Mouse (Mus musculus) testis, adult 2 months (tissue): Measurements from ENCODE around the gene Foxn3. TPM values are rescaled to one million over a fixed set of nuclear protein-coding genes. Genes with fewer than 3 reads are reported as not detected.

Source experiments
- H3K27ac ChIP-seq: fragments of 200-500 bp; 2 replicates; pipeline ENCODE4 v1.5.1; 2012; ENCODE audit warnings: low read depth, low read length; ENCODE audit not compliant: control insufficient read depth, insufficient read depth
- H3K27me3 ChIP-seq: fragments of 200-500 bp; 2 replicates; pipeline ENCODE4 v1.6.1; 2012; ENCODE audit warnings: mild to moderate bottlenecking, low read length, moderate library complexity; ENCODE audit not compliant: control insufficient read depth, insufficient read depth
- H3K36me3 ChIP-seq: fragments of 200-500 bp; 2 replicates; pipeline ENCODE4 v1.6.1; 2012; ENCODE audit warnings: mild to moderate bottlenecking, low read length; ENCODE audit not compliant: control insufficient read depth, insufficient read depth
- H3K4me1 ChIP-seq: fragments of 200-500 bp; 2 replicates; pipeline ENCODE4 v1.6.1; 2012; ENCODE audit warnings: low read length; ENCODE audit not compliant: control insufficient read depth, insufficient read depth
- H3K4me3 ChIP-seq: fragments of 200-500 bp; 2 replicates; pipeline ENCODE4 v1.5.1; 2012; ENCODE audit warnings: low read depth, mild to moderate bottlenecking, low read length, moderate library complexity, mixed read lengths; ENCODE audit not compliant: control insufficient read depth
- CTCF ChIP-seq: fragments of 200-500 bp; IDR thresholded peaks from 2 replicates; pipeline ENCODE4 v1.5.1; 2012; ENCODE audit warnings: low read depth, mild to moderate bottlenecking, inconsistent platforms, low read length, moderate library complexity; ENCODE audit not compliant: control insufficient read depth, insufficient read depth, insufficient replicate concordance
- POLR2A ChIP-seq: fragments of 200-500 bp; IDR thresholded peaks from 2 replicates; pipeline ENCODE4 v1.6.1; 2012; ENCODE audit warnings: low read depth, mild to moderate bottlenecking, inconsistent platforms, low read length, moderate library complexity; ENCODE audit not compliant: control insufficient read depth
- polyA plus RNA-seq: library from polyadenylated mRNA; depleted of rRNA; stranded (reverse); fragments of >200 nt; gene quantifications from 2 replicates; pipeline ENCODE4 v1.2.3, GENCODE M21; 2012

Gene Foxn3
- polyA plus RNA-seq, 1 experiment, result 7.3 TPM

DNA sequence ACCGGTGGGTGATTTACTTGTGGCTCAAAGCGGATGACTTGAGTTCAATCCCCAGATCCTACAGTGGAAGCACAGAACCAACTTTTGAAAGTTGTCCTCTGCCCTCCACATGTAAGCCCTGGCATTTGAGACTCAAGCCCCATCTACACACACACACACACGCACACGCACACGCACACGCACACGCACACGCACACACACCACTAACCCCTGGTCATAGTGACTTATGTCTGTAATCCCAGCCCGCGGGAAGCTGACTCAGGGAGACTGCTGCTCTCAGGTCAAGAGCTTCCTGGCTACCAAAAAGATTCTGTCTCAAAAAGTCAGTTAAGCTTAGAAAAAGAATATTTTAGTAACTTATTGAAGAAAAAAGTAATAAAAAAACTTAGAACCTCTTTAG lies 13.6 kb downstream of the Foxn3 start:
- H3K4me1 ChIP-seq, result no peaks in the 10 kb centered on the region
- no peak overlapping the region for H3K4me3 ChIP-seq
- no peaks in the 10 kb centered on the region for H3K36me3 ChIP-seq
- TF ChIP-seq POLR2A, result no peak
- TF ChIP-seq CTCF, result no peak
- H3K27me3 ChIP-seq, result no peaks in the 10 kb centered on the region
- no peak overlapping the region for H3K27ac ChIP-seq

DNA sequence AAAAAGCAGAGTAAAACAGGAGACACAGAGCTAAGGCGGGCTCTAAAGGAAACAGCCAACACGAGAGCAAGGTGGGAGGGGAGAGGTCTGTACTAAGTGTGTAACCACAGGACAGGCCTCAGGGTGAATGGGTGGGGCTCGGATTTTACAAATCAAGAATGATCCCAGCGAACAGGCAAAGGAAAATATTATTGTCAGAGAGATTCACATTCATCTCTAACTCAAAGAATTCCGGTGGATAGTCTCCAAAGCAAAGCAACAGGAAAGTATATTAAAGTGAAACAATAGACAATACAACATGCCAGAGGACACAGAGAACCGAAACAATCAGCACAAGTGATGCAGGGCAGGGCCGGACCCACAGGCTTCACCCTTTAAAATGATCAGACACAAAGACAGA lies 15.0 kb downstream of the Foxn3 start:
- H3K4me1 ChIP-seq, result no peaks in the 10 kb centered on the region
- H3K27me3 ChIP-seq, result no peaks in the 10 kb centered on the region
- H3K36me3 ChIP-seq, result no peaks in the 10 kb centered on the region
- no peak for TF ChIP-seq POLR2A
- no peak for TF ChIP-seq CTCF
- H3K27ac ChIP-seq, result no peak overlapping the region
- H3K4me3 ChIP-seq, result no peak overlapping the region

DNA sequence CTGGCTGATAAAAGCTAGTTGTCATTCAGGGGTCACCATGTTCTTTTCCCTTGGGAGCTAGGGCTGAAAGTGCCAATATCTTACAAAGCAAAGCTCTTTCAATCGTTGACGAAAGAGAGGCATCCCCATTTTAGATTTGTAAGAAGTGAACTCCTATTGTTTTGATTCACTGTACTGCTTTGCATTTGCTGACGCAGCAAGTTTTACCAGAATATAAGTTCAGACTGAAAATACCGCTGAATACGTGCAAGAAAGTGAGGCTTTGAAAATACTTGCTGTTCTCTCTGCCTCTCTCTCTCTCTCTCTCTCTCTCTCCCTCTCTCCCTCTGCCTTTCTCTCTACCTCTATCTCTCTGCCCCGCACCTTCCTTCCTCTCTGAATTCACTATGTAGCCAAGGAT lies 16.1 kb downstream of the Foxn3 start:
- Histone ChIP-seq H3K4me1 (no peaks in the 10 kb centered on the region), H3K27me3 (no peaks in the 10 kb centered on the region)
- no peak for TF ChIP-seq CTCF
- TF ChIP-seq POLR2A, result no peak

GRCm38 (mm10) chr12:99545270-99545770 lies 18.1 kb downstream of the Foxn3 start:
- Histone ChIP-seq H3K27me3 (no peaks in the 10 kb centered on the region), H3K36me3 (no peaks in the 10 kb centered on the region), H3K4me3 (no peak overlapping the region), H3K4me1 (no peaks in the 10 kb centered on the region), H3K27ac (no peak overlapping the region)
- TF ChIP-seq POLR2A (no peak), CTCF (no peak)

More for the DNA sequence above, 16.1 kb downstream of the Foxn3 start:
- H3K4me3 ChIP-seq, result no peak overlapping the region
- H3K36me3 ChIP-seq, result no peaks in the 10 kb centered on the region
- no peak overlapping the region for H3K27ac ChIP-seq

DNA sequence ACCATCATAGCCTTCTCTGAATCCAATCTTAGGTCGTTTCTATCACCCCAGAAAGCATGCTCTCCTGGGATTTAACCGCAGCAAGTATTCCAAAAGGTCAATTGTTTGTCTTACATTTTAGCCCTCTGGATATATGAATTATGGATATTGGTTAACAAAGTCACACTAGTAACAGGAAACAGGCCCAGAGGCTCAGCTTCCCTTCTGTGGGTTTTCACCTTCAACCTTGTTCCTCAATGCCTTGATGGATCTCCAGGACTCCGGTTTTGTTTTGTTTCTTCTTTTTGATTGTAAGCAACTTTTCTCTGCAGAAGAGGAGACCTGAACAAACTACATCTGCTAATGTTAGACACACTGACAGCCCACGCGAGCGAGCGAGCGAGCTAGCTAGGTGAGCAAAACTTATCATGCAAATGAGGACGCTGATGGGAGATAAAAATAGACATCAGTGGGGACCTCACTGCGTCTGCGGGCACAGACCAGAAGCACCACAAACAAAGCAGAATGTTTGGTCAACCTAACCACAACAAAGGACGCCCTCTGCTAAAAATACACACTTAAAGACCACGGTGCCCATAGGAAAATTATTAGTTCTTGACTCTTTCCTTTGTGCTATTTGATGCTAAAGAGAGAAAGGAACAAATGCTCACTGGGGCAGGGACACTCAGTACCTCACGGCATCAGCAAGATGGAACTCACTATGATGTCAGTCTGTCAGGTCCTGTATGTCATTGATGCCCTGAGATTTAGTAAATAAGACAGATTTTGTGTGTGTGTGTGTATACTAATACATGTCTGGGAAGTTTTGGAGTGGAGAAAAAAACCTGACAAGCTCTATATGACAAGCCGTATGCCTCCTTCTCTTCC lies 18.9 kb downstream of the Foxn3 start:
- Histone ChIP-seq H3K36me3 (no peaks in the 10 kb centered on the region), H3K27ac (no peak overlapping the region), H3K4me3 (no peak overlapping the region), H3K27me3 (no peaks in the 10 kb centered on the region), H3K4me1 (no peaks in the 10 kb centered on the region)
- no peak for TF ChIP-seq CTCF
- TF ChIP-seq POLR2A, result no peak

DNA sequence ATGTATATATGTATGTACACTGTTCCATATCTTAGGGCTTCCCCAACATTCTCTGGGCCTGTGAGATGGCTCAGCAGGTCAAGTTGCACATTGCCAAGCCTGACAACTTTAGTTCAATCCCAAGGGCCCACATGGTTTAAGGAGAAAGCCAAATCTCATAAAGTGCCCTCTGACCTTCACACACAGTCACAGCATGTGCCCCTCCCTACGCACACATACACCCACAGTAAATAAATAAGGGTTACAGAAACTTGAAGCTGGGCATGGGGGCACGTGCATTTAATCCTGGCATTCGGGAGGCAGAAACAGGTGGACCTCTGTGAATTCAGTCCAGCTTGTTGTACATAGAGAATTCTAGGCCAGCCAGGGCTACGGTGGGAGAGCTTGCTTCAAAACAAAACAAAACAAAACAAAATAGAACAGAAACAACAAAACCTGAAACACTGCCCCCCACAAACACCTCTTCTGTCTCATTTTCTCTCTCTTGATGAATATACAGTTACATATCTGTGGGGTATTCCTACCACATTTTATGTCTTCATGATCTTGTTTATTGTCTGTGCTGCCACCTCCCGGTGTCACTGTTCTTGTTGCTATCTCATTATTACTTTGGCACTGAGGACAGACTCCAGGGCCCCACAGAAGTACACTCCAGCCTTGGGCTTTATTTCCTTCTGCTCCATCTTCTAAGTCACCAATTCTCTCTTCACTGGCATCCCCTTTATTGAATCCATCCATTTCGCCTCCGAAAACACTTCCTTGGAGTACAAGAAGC lies 19.8 kb downstream of the Foxn3 start:
- H3K4me3 ChIP-seq, result no peak overlapping the region
- H3K27me3 ChIP-seq, result no peaks in the 10 kb centered on the region
- H3K36me3 ChIP-seq, result no peaks in the 10 kb centered on the region
- no peak for TF ChIP-seq POLR2A
- no peak overlapping the region for H3K27ac ChIP-seq
- H3K4me1 ChIP-seq, result no peaks in the 10 kb centered on the region

GRCm38 (mm10) chr12:99540201-99540600 lies 23.2 kb downstream of the Foxn3 start:
- TF ChIP-seq CTCF, result peak; percentile 28; the same call in 1 of the 2 replicates
- no peak for TF ChIP-seq POLR2A
- H3K4me3 ChIP-seq, result no peak overlapping the region
- no peaks in the 10 kb centered on the region for H3K4me1 ChIP-seq
- no peaks in the 10 kb centered on the region for H3K27me3 ChIP-seq
- no peaks in the 10 kb centered on the region for H3K36me3 ChIP-seq
- no peak overlapping the region for H3K27ac ChIP-seq
